Mouse (Mus musculus): ENCODE data around the gene Mettl7b. TPM values are rescaled to one million over a fixed set of nuclear protein-coding genes. Genes with fewer than 3 reads are reported as not detected.

Gene Mettl7b
- polyA plus RNA-seq, 1 experiment from 2014 or later: 0.10 TPM

- 65% methylated on average over 12 of the region's 12 CpGs for WGBS
- H3K27me3 ChIP-seq (replicated peaks; ENCODE audit: insufficient read depth, low read length): peaks cover 5% of the 10 kb centered on the region
- TF ChIP-seq EP300 (IDR thresholded peaks at IDR 0.05) (no peak), CTCF (IDR thresholded peaks at IDR 0.05) (no peak)
- H3K4me1 ChIP-seq (ENCODE audit: insufficient read depth, low read depth, low read length): peaks cover 7% of the 10 kb centered on the region; the same call in 1 of the 2 replicates
- H3K4me2 ChIP-seq (replicated peaks; ENCODE audit: low read depth, low read length): no peak overlapping the region
- ATAC-seq: no peak
- no peaks in the 10 kb centered on the region for H3K36me3 ChIP-seq (ENCODE audit: insufficient read depth, low read length)
- H3K27ac ChIP-seq (ENCODE audit: low read length): no peak overlapping the region
- H3K9me3 ChIP-seq (ENCODE audit: low read length): no peaks in the 10 kb centered on the region
- no peak overlapping the region for H3K4me3 ChIP-seq (ENCODE audit: low read depth, low read length)
- no peak overlapping the region for H3K9ac ChIP-seq (replicated peaks; ENCODE audit: low read depth)
- no peak for DNase-seq (ENCODE audit: low spot score)
Observed at GRCm38 (mm10) chr10:128937756-128938390, 22.9 kb downstream of the Mettl7b start.

GRCm38 (mm10) chr10:128935826-128936440, 24.9 kb downstream of the Mettl7b start:
- Histone ChIP-seq H3K4me3 (ENCODE audit: low read depth, low read length) (no peak overlapping the region), H3K9me3 (ENCODE audit: low read length) (no peaks in the 10 kb centered on the region), H3K4me1 (ENCODE audit: insufficient read depth, low read depth, low read length) (peaks cover 7% of the 10 kb centered on the region; the same call in 1 of the 2 replicates), H3K27ac (ENCODE audit: low read length) (no peak overlapping the region), H3K36me3 (ENCODE audit: insufficient read depth, low read length) (no peaks in the 10 kb centered on the region), H3K27me3 (replicated peaks; ENCODE audit: insufficient read depth, low read length) (peaks cover 9% of the 10 kb centered on the region), H3K4me2 (replicated peaks; ENCODE audit: low read depth, low read length) (peak overlapping the region; percentile 25), H3K9ac (replicated peaks; ENCODE audit: low read depth) (no peak overlapping the region)
- DNase-seq (ENCODE audit: low spot score) (no peak), ATAC-seq (peak; percentile 21; the same call in 1 of the 2 replicates)
- 74% methylated on average over 8 of the region's 8 CpGs for WGBS
- TF ChIP-seq EP300 (IDR thresholded peaks at IDR 0.05) (no peak), CTCF (IDR thresholded peaks at IDR 0.05) (no peak)

DNA sequence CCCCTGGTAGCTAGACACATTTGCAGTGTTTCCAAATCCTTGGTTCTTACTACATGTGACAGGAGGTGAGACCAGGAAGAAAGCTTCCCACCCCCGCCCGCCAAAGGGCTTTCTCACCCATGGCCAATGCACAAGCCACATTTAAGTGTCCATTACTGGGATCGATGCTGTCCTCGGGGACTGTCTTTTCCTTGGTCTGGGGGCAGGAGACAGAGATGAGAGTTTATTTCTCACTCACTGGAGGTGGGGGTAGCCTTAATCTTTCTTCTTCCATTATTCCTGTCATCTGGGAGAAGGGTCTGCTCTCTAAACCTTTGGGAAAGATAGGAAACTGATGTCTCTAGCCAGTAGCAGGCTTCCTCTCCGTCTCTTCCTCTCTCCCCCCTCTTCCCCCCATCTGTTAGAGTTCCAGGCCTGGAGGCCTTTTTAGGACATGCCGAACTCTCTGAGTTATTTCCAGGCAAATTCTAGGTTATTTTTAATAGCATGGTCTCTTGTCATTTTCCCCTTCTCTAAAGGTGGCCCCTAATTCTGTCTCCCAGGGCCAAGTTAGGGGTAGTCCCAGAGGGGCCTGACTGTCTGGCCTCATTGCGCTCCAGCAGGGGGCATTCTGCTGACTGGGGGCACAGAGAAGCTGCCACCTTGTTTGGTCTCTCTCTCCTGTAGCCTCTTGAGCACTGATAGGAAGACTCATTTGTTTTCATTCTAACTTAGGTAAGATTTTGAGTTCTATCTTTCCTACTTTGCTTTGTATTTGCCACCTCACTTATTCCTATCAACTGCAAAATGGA, 25.6 kb downstream of the Mettl7b start:
- WGBS: 61% methylated on average over 7 of the region's 7 CpGs
- peak overlapping the region; percentile 57 for H3K4me2 ChIP-seq (replicated peaks; ENCODE audit: low read depth, low read length)
- H3K4me1 ChIP-seq (ENCODE audit: insufficient read depth, low read depth, low read length): peaks cover 7% of the 10 kb centered on the region; the same call in 1 of the 2 replicates
- no peak overlapping the region for H3K27ac ChIP-seq (ENCODE audit: low read length)
- DNase-seq (ENCODE audit: low spot score) (no peak), ATAC-seq (no peak)
- H3K4me3 ChIP-seq (ENCODE audit: low read depth, low read length): no peak overlapping the region
- TF ChIP-seq EP300 (IDR thresholded peaks at IDR 0.05): no peak
- TF ChIP-seq CTCF (IDR thresholded peaks at IDR 0.05): 0 out of 2 replicates have a peak, but pooled peaks have one; percentile 10
- H3K9me3 ChIP-seq (ENCODE audit: low read length): no peaks in the 10 kb centered on the region
- no peaks in the 10 kb centered on the region for H3K36me3 ChIP-seq (ENCODE audit: insufficient read depth, low read length)
- no peak overlapping the region for H3K9ac ChIP-seq (replicated peaks; ENCODE audit: low read depth)
- peaks cover 9% of the 10 kb centered on the region for H3K27me3 ChIP-seq (replicated peaks; ENCODE audit: insufficient read depth, low read length)

GRCm38 (mm10) chr10:128933976-128934721, 26.6 kb downstream of the Mettl7b start:
- peaks cover 9% of the 10 kb centered on the region for H3K27me3 ChIP-seq (replicated peaks; ENCODE audit: insufficient read depth, low read length)
- TF ChIP-seq CTCF (IDR thresholded peaks at IDR 0.05) (no peak), EP300 (IDR thresholded peaks at IDR 0.05) (no peak)
- ATAC-seq (no peak), DNase-seq (ENCODE audit: low spot score) (no peak)
- H3K4me3 ChIP-seq (ENCODE audit: low read depth, low read length): peak overlapping the region; percentile 37
- H3K4me1 ChIP-seq (ENCODE audit: insufficient read depth, low read depth, low read length): peaks cover 9% of the 10 kb centered on the region; the same call in 1 of the 2 replicates
- H3K27ac ChIP-seq (ENCODE audit: low read length): no peak overlapping the region
- WGBS: 5% methylated on average over 20 of the region's 21 CpGs
- H3K9me3 ChIP-seq (ENCODE audit: low read length): no peaks in the 10 kb centered on the region
- H3K36me3 ChIP-seq (ENCODE audit: insufficient read depth, low read length): no peaks in the 10 kb centered on the region
- H3K4me2 ChIP-seq (replicated peaks; ENCODE audit: low read depth, low read length): peak overlapping the region; percentile 57
- H3K9ac ChIP-seq (replicated peaks; ENCODE audit: low read depth): no peak overlapping the region; the same call in 1 of the 2 replicates

DNA sequence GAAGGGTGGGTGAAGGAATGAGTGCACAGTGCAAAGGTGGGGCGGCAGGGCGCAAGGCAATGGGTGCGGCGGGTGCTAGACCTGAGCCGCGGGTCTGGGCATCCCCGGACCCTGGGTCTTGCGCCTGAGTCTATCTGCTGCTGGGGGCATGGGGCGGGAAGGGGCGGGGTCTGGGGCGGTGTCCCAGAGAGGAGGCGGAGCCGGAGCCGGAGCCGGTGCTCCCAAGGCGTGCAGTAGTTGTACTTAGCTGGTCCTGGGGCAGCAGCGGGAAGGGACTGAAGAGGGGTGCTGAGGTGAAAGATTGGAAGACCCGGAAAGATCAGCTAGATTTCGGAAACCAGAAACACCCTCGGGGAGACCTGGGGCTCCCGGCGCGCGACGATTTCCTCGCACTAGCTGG, 27.2 kb downstream of the Mettl7b start, which contains the start of gene Itga7:
Gene Itga7, plus strand, starts transcription at position 245 of the 400 bp plus-strand sequence.
- DNase-seq (ENCODE audit: low spot score): peak; percentile 61
- ATAC-seq: peak; percentile 37
- 0% methylated on average over 18 of the region's 26 CpGs for WGBS
- peaks cover 9% of the 10 kb centered on the region for H3K27me3 ChIP-seq (replicated peaks; ENCODE audit: insufficient read depth, low read length)
- no peaks in the 10 kb centered on the region for H3K36me3 ChIP-seq (ENCODE audit: insufficient read depth, low read length)
- no peak for TF ChIP-seq CTCF (IDR thresholded peaks at IDR 0.05)
- no peak for TF ChIP-seq EP300 (IDR thresholded peaks at IDR 0.05)
- peak within 1 kb of the TSS; percentile 57 for H3K4me2 ChIP-seq (replicated peaks; ENCODE audit: low read depth, low read length)
- no peak within 1 kb of the TSS for H3K27ac ChIP-seq (ENCODE audit: low read length)
- peaks cover 12% of the 10 kb centered on the region; the same call in 1 of the 2 replicates for H3K4me1 ChIP-seq (ENCODE audit: insufficient read depth, low read depth, low read length)
- no peaks in the 10 kb centered on the region for H3K9me3 ChIP-seq (ENCODE audit: low read length)
- peak within 1 kb of the TSS; percentile 37 for H3K4me3 ChIP-seq (ENCODE audit: low read depth, low read length)
- no peak within 1 kb of the TSS; the same call in 1 of the 2 replicates for H3K9ac ChIP-seq (replicated peaks; ENCODE audit: low read depth)
